Mouse (Mus musculus) kidney, embryonic 14.5 days (tissue): Measurements from ENCODE around the gene Strap. TPM values are rescaled to one million over a fixed set of nuclear protein-coding genes. Genes with fewer than 3 reads are reported as not detected.
A peak's percentile ranks its signal among the peaks of the same experiment; 100 is the strongest.

ENCODE experiments used
- ATAC-seq: fragments of 200-750 bp; cut with Nextera tagmentation; 2 replicates; pipeline ENCODE4 v1.8.0; 2017; ENCODE audit warnings: moderate number of reproducible peaks, mild to moderate bottlenecking, moderate TSS enrichment, moderate library complexity; ENCODE audit not compliant: low FRiP score, low TSS enrichment
- H3K27ac ChIP-seq: fragments of 300-500 bp; sonication (generic); 2 replicates; pipeline ENCODE4 v1.5.1; 2014; ENCODE audit warnings: low read depth, mild to moderate bottlenecking, low read length, moderate library complexity, mixed read lengths
- H3K27me3 ChIP-seq: fragments of 300-500 bp; sonication (generic); 2 replicates; pipeline ENCODE4 v1.6.1; 2014; ENCODE audit warnings: mild to moderate bottlenecking, low read length; ENCODE audit not compliant: control insufficient read depth, insufficient read depth
- H3K36me3 ChIP-seq: fragments of 300-500 bp; sonication (generic); 2 replicates; pipeline ENCODE4 v1.6.1; 2014; ENCODE audit warnings: low read length, mixed read lengths; ENCODE audit not compliant: control insufficient read depth, insufficient read depth
- H3K4me1 ChIP-seq: fragments of 300-500 bp; sonication (generic); 2 replicates; pipeline ENCODE4 v1.6.1; 2014; ENCODE audit warnings: low read length, mixed read lengths; ENCODE audit not compliant: control insufficient read depth, insufficient read depth
- H3K4me2 ChIP-seq: fragments of 300-500 bp; sonication (generic); replicated peaks from 2 replicates; pipeline ENCODE4 v1.6.1; 2014; ENCODE audit warnings: low read depth, mild to moderate bottlenecking, low read length
- H3K4me3 ChIP-seq: fragments of 300-500 bp; sonication (generic); 2 replicates; pipeline ENCODE4 v1.5.1; 2014; ENCODE audit warnings: mild to moderate bottlenecking, low read length
- H3K9ac ChIP-seq: fragments of 300-500 bp; sonication (generic); 2 replicates; pipeline ENCODE4 v1.6.1; 2014; ENCODE audit warnings: low read depth, mild to moderate bottlenecking, low read length, moderate library complexity
- H3K9me3 ChIP-seq: fragments of 300-500 bp; sonication (generic); 2 replicates; pipeline ENCODE4 v1.6.1; 2016; ENCODE audit warnings: low read length; ENCODE audit not compliant: control insufficient read depth
- WGBS: fragments of 180-500 bp; shearing (Covaris S2); extraction: QIAGEN DNeasy Blood & Tissue Kit; methylation state at CpG from one replicate; pipeline ENCODE4 v1.1.7; 2014; 5-methylcytosine and 5-hydroxymethylcytosine counted together
- polyA plus RNA-seq: library from polyadenylated mRNA; unstranded; fragments of >200 nt; fragmentation: Nextera tagmentation; extraction: Ambion mirVana; gene quantifications from 2 replicates; pipeline ENCODE4 v1.2.1, GENCODE M21; 2014

Strap gene
- 198 and 200 TPM in 2 replicates for polyA plus RNA-seq

DNA sequence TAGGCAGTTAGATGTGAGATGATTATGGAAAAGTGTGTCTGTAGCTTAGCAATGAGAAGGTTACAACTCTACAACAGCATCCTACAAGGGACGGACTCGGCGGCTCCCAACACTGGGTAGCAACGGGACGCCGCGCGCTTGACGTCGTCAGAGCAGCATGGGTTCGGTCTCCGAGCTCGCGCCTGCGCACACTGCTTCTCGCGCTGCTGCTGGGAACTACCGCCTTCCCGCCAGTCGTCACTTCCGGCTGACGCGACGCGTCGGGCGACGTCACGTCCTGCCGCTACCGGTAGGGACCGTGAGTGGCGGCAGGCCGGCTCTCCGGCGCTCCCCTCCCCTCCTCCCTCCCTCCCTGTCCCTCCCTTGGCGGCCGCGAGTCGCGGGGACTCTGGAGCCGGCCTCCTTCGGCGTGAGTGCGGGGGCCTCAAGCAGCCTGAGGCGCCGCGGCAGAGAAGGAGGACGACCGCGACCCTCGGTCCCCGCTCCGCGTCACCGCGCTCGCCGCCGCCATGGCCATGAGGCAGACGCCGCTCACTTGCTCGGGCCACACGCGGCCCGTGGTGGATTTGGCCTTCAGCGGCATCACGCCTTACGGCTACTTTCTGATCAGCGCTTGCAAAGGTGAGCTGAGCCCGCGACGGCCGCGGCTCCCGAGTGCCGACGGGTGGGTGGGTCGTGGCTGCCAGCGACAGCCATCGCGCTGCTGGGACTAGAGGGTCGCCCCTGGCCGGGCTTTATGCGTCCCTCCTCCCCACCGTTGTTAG is at the start of gene Strap:
TSS of gene Strap (plus strand) at position 233 of the 764 bp plus-strand sequence.
- peak within 1 kb of the TSS; percentile 69 for H3K4me2 ChIP-seq
- WGBS, result under 1% methylated on average over 77 of the region's 86 CpGs
- H3K4me1 ChIP-seq, result peaks cover 8% of the 10 kb centered on the region
- H3K27ac ChIP-seq, result peak within 1 kb of the TSS; percentile 87
- peak within 1 kb of the TSS; percentile 95 for H3K4me3 ChIP-seq
- H3K27me3 ChIP-seq, result no peaks in the 10 kb centered on the region; the same call in 1 of the 2 replicates
- peak; percentile 99 for ATAC-seq
- peaks cover 16% of the 10 kb centered on the region for H3K36me3 ChIP-seq
- no peaks in the 10 kb centered on the region for H3K9me3 ChIP-seq
- peak within 1 kb of the TSS; percentile 95 for H3K9ac ChIP-seq

DNA sequence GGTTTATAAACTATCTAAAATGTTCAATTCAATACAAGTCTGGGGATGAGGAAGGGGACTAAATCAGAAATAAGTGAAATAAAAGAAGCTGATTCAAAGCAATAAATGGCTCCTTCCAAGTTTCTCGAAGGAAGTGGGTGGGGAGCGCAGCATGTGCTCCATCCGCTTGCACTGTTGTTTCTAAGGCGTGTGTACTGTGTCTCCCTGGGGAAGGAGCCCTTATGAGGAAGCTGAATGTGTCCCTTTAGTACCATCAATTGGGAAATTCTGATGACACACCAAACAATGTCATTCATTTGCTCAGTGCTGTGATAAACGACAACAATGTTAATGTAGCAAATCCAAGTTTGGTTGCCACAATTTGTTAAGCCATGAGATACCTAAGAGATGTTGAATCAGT is 47.2 kb upstream of the Strap start:
- Histone ChIP-seq H3K9me3 (no peaks in the 10 kb centered on the region), H3K27ac (no peak overlapping the region), H3K4me1 (no peaks in the 10 kb centered on the region), H3K36me3 (no peaks in the 10 kb centered on the region), H3K4me2 (no peak overlapping the region), H3K9ac (no peak overlapping the region), H3K27me3 (no peaks in the 10 kb centered on the region), H3K4me3 (no peak overlapping the region)
- no peak for ATAC-seq
- 90% methylated on average over 5 of the region's 5 CpGs for WGBS

- Histone ChIP-seq H3K4me3 (no peak overlapping the region), H3K9ac (no peak overlapping the region), H3K4me2 (no peak overlapping the region), H3K4me1 (no peaks in the 10 kb centered on the region), H3K36me3 (no peaks in the 10 kb centered on the region), H3K27ac (no peak overlapping the region), H3K9me3 (no peaks in the 10 kb centered on the region), H3K27me3 (no peaks in the 10 kb centered on the region)
- no peak for ATAC-seq
- 85% methylated on average over 3 of the region's 3 CpGs for WGBS
Measured at GRCm38 (mm10) chr6:137688079-137688478, 46.8 kb upstream of the Strap start.

GRCm38 (mm10) chr6:137688506-137689105 is 46.3 kb upstream of the Strap start:
- H3K27me3 ChIP-seq, result no peaks in the 10 kb centered on the region
- no peaks in the 10 kb centered on the region for H3K9me3 ChIP-seq
- 77% methylated on average over 11 of the region's 11 CpGs for WGBS
- H3K4me2 ChIP-seq, result no peak overlapping the region
- no peak overlapping the region for H3K9ac ChIP-seq
- H3K4me3 ChIP-seq, result no peak overlapping the region
- H3K4me1 ChIP-seq, result no peaks in the 10 kb centered on the region
- no peak overlapping the region for H3K27ac ChIP-seq
- no peak for ATAC-seq
- no peaks in the 10 kb centered on the region for H3K36me3 ChIP-seq

DNA sequence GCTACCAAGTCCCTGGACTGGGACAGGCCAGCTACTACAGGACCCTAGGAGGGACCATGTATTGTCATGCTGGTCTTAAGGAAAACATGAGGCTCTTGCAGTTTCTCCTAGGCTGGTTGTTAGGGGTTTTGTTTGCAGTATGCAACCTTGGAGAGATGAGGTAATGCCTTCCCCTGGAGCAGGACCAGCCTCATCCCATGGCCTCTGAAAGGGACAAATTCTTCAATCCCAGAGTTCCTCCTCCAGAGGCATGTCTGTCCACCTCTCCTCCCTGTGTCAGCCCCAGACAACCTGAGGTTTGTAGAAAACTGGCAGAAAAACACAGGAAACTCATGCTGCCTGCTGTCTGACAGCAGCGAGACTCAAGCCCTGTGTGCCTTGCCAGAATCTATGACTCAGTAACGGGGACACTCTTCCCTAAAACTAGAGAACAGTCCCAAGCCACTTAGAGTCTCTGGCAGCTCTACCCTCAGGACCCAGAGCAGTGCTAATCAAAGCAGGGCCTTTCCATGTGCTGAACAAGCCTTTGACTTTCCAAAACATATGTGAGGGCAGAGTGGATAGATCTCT is 44.2 kb upstream of the Strap start:
- no peak overlapping the region for H3K4me3 ChIP-seq
- H3K4me2 ChIP-seq, result no peak overlapping the region
- no peaks in the 10 kb centered on the region for H3K9me3 ChIP-seq
- ATAC-seq, result no peak
- H3K27me3 ChIP-seq, result no peaks in the 10 kb centered on the region
- no peaks in the 10 kb centered on the region for H3K36me3 ChIP-seq
- no peaks in the 10 kb centered on the region for H3K4me1 ChIP-seq
- no peak overlapping the region for H3K9ac ChIP-seq
- H3K27ac ChIP-seq, result no peak overlapping the region
- 79% methylated on average over 2 of the region's 2 CpGs for WGBS

GRCm38 (mm10) chr6:137694310-137694709 is 40.6 kb upstream of the Strap start:
- WGBS, result 80% methylated on average over 2 of the region's 2 CpGs
- H3K4me1 ChIP-seq, result no peaks in the 10 kb centered on the region

GRCm38 (mm10) chr6:137695046-137695445 is 39.8 kb upstream of the Strap start:
- Histone ChIP-seq H3K4me3 (no peak overlapping the region), H3K27me3 (no peaks in the 10 kb centered on the region), H3K36me3 (no peaks in the 10 kb centered on the region), H3K9me3 (no peaks in the 10 kb centered on the region), H3K9ac (no peak overlapping the region), H3K27ac (no peak overlapping the region), H3K4me2 (no peak overlapping the region), H3K4me1 (no peaks in the 10 kb centered on the region)
- 83% methylated on average over 8 of the region's 8 CpGs for WGBS
- ATAC-seq, result no peak

More at GRCm38 (mm10) chr6:137694310-137694709, 40.6 kb upstream of the Strap start:
- Histone ChIP-seq H3K36me3 (no peaks in the 10 kb centered on the region), H3K9me3 (no peaks in the 10 kb centered on the region), H3K4me2 (no peak overlapping the region), H3K9ac (no peak overlapping the region), H3K27me3 (no peaks in the 10 kb centered on the region), H3K27ac (no peak overlapping the region), H3K4me3 (no peak overlapping the region)
- ATAC-seq, result no peak

DNA sequence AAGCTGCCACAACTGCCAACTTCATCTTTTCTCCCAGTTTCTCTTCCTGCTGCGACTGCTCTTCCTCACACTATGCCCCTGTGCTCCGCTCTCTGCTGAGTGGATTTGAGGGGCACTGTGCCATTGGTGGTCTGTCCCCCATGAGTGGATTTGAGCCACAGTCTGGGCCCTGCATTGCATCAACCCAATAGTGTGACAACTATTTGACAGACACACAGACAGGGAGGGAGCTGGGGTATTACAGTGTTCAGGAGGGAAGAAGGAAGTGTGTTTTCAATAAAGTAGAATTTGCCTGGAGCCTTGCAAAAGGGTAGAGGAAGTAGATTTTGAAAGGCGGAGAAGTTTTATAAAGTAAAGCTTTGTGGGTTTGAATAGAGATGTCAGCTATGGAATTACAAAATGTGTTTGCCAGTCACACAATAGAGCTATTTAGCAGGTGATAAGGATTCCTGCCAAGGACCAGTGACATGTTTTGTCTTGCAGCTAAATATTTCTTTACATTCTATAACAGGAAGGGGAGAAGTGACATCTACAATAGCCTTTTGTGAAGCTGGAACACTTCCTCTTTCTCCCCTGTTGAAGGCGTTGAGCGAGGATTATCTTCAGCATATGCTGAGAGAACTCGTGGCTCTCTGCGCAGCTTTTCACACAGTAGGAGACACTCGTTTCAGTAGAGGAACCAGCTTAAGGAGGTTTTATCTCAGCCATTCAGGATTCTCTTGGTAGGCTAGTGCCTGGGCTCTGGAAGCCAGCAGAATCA is 38.3 kb upstream of the Strap start:
- no peak for ATAC-seq
- H3K27ac ChIP-seq, result no peak overlapping the region
- no peaks in the 10 kb centered on the region for H3K9me3 ChIP-seq
- H3K4me3 ChIP-seq, result no peak overlapping the region
- H3K36me3 ChIP-seq, result no peaks in the 10 kb centered on the region
- 85% methylated on average over 8 of the region's 8 CpGs for WGBS
- no peak overlapping the region for H3K4me2 ChIP-seq
- H3K27me3 ChIP-seq, result no peaks in the 10 kb centered on the region
- no peak overlapping the region for H3K9ac ChIP-seq
- H3K4me1 ChIP-seq, result no peaks in the 10 kb centered on the region
